Mouse (Mus musculus) liver, postnatal 0 days (tissue): ENCODE measurements at regions not wholly inside any gene's neighbourhood (a gene's known extent, or its start where the extent isn't known, plus 50 kb on each side); places are given as distances from the start of the nearest gene placed in this dataset.

Experiments used
- ATAC-seq: fragments of 200-750 bp; cut with Nextera tagmentation; 2 replicates; pipeline ENCODE4 v1.8.0; 2017; ENCODE audit warnings: mild to moderate bottlenecking, moderate library complexity
- DNase-seq: peaks from one replicate; pipeline ENCODE4 v3.0.0-alpha.2; 2016
- H3K27ac ChIP-seq: fragments of 300-500 bp; sonication (generic); 2 replicates; pipeline ENCODE4 v1.5.1; 2014; ENCODE audit warnings: antibody characterized with exemption, moderate library complexity, mild to moderate bottlenecking, low read depth
- H3K27me3 ChIP-seq: fragments of 300-500 bp; sonication (generic); 2 replicates; pipeline ENCODE4 v1.6.1; 2014; ENCODE audit warnings: low read length, control low read depth, mixed read lengths; ENCODE audit not compliant: insufficient read depth
- H3K36me3 ChIP-seq: fragments of 300-500 bp; sonication (generic); replicated peaks from 2 replicates; pipeline ENCODE4 v1.6.1; 2014; ENCODE audit warnings: mild to moderate bottlenecking, control low read depth, low read length, moderate library complexity, mixed read lengths; ENCODE audit not compliant: insufficient read depth
- H3K4me1 ChIP-seq: fragments of 300-500 bp; sonication (generic); 2 replicates; pipeline ENCODE4 v1.6.1; 2014; ENCODE audit warnings: antibody characterized with exemption, mild to moderate bottlenecking, control low read depth; ENCODE audit not compliant: insufficient read depth
- H3K4me2 ChIP-seq: fragments of 300-500 bp; sonication (generic); 2 replicates; pipeline ENCODE4 v1.6.1; 2014; ENCODE audit warnings: low read depth, mild to moderate bottlenecking, low read length, moderate library complexity, mixed read lengths
- H3K4me3 ChIP-seq: fragments of 300-500 bp; sonication (generic); 2 replicates; pipeline ENCODE4 v1.5.1; 2014; ENCODE audit warnings: low read depth, low read length
- H3K9ac ChIP-seq: fragments of 300-500 bp; sonication (generic); replicated peaks from 2 replicates; pipeline ENCODE4 v1.6.1; 2014; ENCODE audit warnings: mild to moderate bottlenecking, moderate library complexity
- H3K9me3 ChIP-seq: fragments of 300-500 bp; sonication (generic); 2 replicates; pipeline ENCODE4 v1.6.1; 2016; ENCODE audit warnings: mild to moderate bottlenecking, control low read depth, low read length, mixed read lengths
- CTCF ChIP-seq: sonication (generic); IDR thresholded peaks from 2 replicates; pipeline ENCODE4 v1.5.1; 2016; ENCODE audit warnings: antibody characterized with exemption, low read depth
- EP300 ChIP-seq: IDR thresholded peaks from 2 replicates; pipeline ENCODE4 v1.6.1; 2016; ENCODE audit warnings: antibody characterized with exemption, low read depth, mild to moderate bottlenecking
- WGBS: fragments of 180-500 bp; shearing (Covaris S2); extraction: QIAGEN DNeasy Blood & Tissue Kit; methylation state at CpG from one replicate; pipeline ENCODE4 v1.1.7; 2014; ENCODE audit not compliant: insufficient replicate concordance; 5-methylcytosine and 5-hydroxymethylcytosine counted together

DNA sequence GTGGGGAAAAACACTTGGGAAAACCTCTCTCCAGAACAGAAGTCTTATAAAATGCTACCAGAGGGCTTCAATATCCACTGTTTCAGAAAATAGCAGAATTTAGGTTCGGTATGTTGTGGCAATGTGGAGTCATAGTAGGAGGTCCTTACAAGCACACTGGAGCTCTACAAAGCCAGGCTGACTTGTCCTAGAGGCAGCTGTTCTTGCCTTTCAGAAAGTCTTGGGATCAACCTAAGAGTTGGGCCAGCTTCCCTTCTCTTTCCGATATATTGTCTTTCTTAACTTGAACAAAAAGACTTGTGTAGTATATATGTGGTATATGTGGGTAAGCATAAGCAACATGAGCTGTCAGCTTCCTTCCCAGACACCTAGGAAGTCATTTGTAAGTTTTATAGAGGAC, 251.8 kb upstream of the Nrp1 start:
- WGBS, result 88% methylated on average over 2 of the region's 2 CpGs
- ATAC-seq, result no peak
- H3K27me3 ChIP-seq, result no peaks in the 10 kb centered on the region
- no peak overlapping the region for H3K4me3 ChIP-seq
- no peaks in the 10 kb centered on the region for H3K9me3 ChIP-seq
- no peak overlapping the region for H3K4me2 ChIP-seq
- TF ChIP-seq CTCF (no peak), EP300 (no peak)
- H3K9ac ChIP-seq, result no peak overlapping the region
- no peak for DNase-seq
- H3K36me3 ChIP-seq, result no peaks in the 10 kb centered on the region
- H3K4me1 ChIP-seq, result peaks cover 3% of the 10 kb centered on the region
- H3K27ac ChIP-seq, result no peak overlapping the region

DNA sequence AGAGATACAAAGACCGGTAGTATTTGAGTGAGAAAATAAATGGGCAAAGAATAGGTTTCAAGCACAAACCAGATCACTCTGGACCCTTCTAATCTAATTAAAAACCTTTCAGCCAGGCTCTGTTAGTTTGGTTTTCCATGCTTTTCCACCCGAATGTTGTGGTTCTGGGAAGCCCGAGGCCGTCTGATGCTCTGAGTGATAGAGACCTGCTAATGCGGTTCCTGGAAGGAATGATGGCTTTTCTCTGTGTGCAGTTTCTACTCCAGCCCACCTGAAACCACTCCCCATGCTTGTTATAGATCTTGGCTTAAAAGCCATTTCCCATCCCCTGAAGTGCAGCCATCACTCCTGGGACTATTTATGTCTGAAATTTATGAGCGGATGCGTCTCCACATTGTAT, 251.4 kb upstream of the Nrp1 start:
- H3K27ac ChIP-seq, result no peak overlapping the region
- whole genome bisulfite sequencing, result 85% methylated on average over 7 of the region's 7 CpGs
- H3K9me3 ChIP-seq, result no peaks in the 10 kb centered on the region
- no peak for ATAC-seq
- no peak for TF ChIP-seq EP300
- no peak for TF ChIP-seq CTCF
- no peak for DNase-seq
- H3K36me3 ChIP-seq, result no peaks in the 10 kb centered on the region
- H3K4me1 ChIP-seq, result peaks cover 3% of the 10 kb centered on the region
- H3K4me2 ChIP-seq, result no peak overlapping the region
- no peaks in the 10 kb centered on the region for H3K27me3 ChIP-seq
- H3K4me3 ChIP-seq, result no peak overlapping the region
- no peak overlapping the region for H3K9ac ChIP-seq

DNA sequence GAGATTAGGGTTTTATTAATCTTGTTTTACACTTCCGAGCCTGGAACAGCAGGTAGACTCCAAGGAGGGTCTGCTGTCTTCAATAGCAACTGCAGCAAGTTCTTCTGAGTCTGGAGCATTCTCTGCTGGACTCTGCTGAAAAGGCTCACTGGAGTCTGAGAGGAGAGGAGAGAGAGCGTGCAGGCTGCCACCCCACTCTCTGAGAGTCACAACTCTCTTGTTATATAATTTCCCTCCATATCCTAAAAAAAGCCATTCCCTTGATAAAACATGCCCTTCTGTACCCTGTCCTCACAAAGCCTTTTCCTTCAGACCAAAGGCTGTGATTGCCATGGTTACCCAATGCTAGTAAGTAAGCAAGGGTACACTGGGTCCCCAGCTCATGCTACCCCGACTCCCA, 249.4 kb upstream of the Nrp1 start:
- no peak overlapping the region for H3K27ac ChIP-seq
- H3K27me3 ChIP-seq, result no peaks in the 10 kb centered on the region
- H3K9me3 ChIP-seq, result no peaks in the 10 kb centered on the region
- 75% methylated on average over 3 of the region's 3 CpGs for WGBS
- ATAC-seq (no peak), DNase-seq (no peak)
- H3K9ac ChIP-seq, result no peak overlapping the region
- no peak overlapping the region for H3K4me3 ChIP-seq
- no peak overlapping the region for H3K4me2 ChIP-seq
- H3K36me3 ChIP-seq, result no peaks in the 10 kb centered on the region
- no peak for TF ChIP-seq EP300
- no peak for TF ChIP-seq CTCF
- H3K4me1 ChIP-seq, result peaks cover 3% of the 10 kb centered on the region

DNA sequence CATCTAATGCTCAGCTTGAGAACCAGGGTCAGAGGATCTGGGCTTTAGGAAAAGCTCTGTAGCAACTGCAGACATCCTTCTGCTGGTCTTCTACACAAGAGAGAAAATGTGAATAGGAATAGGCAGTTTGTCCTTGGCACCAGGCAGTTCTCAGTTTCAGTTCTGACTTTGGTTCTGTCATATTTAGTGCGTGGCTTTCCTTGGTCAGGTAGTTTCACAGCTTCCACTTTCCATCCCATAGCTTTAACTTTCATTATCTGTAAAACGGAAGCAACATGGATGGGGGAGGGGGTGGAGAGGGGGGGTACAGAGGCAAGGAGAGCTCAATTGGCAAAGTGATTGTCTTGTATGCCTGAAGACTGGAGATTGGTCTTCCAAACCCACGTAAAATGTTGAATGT, 247.3 kb upstream of the Nrp1 start:
- DNase-seq (no peak), ATAC-seq (no peak)
- no peaks in the 10 kb centered on the region for H3K36me3 ChIP-seq
- no peak overlapping the region for H3K4me2 ChIP-seq
- H3K4me3 ChIP-seq, result no peak overlapping the region
- H3K27ac ChIP-seq, result no peak overlapping the region
- TF ChIP-seq CTCF, result no peak
- no peak for TF ChIP-seq EP300
- no peaks in the 10 kb centered on the region for H3K9me3 ChIP-seq
- H3K27me3 ChIP-seq, result no peaks in the 10 kb centered on the region
- no peak overlapping the region for H3K9ac ChIP-seq
- H3K4me1 ChIP-seq, result peaks cover 3% of the 10 kb centered on the region
- 48% methylated on average over 3 of the region's 3 CpGs for WGBS

DNA sequence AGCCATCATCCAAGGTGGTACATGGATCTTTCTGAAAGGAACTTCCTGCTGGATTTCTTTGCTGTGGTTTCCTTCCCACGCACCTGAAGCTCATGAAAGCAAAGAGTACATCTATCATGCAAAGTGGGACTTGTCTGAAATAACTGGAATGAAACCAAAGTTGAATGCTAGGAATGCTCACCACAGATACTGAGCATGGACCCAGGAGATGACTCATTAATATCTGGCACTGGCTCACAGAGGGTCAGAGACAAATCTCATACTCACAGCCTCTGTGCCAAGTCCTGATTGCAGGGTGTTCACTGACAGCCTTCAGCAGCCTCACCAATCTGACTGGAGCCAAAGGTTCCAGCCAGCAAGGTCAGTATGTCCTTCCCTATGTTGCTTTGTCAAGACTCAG, 245.3 kb upstream of the Nrp1 start:
- Histone ChIP-seq H3K9me3 (no peaks in the 10 kb centered on the region), H3K27me3 (no peaks in the 10 kb centered on the region), H3K9ac (no peak overlapping the region), H3K27ac (no peak overlapping the region), H3K4me2 (no peak overlapping the region), H3K4me1 (peaks cover 3% of the 10 kb centered on the region), H3K36me3 (no peaks in the 10 kb centered on the region), H3K4me3 (no peak overlapping the region)
- no peak for ATAC-seq
- TF ChIP-seq CTCF, result no peak
- no peak for DNase-seq
- 67% methylated on average over 1 of the region's 1 CpGs for WGBS

DNA sequence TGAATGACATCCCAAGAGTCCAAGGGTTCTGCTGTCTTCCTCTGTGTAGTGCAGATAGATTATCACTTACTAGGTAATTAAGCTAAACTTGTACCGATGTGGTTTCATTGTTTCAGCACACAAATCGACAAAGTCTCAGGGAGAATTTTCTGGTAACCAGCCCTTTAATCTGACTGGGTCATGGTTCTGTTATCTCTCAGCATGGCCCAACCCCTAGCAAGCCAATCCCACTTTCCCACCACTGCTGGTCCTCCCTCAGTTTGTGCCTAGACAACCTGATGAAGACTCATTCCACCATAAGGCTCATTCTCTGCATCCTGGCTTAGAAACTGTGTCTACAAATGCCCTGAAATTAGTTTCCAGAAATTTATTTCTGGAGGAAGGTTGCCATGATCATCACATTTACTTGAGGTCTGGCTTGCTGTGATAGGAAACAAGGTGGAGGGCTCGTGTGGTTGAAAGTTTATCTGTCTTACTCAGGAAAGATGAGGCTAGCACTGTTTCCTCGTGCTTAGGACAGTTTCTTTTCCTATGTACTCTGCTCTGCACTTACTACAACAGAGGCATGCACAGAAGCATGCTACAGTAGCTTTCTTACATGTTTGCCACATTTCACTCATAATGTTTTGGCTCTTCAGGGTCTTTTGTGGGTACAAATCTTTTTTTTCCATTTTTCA, 217.0 kb upstream of the Nrp1 start:
- DNase-seq (no peak), ATAC-seq (no peak)
- H3K9me3 ChIP-seq, result no peaks in the 10 kb centered on the region
- H3K27me3 ChIP-seq, result no peaks in the 10 kb centered on the region
- H3K27ac ChIP-seq, result no peak overlapping the region
- H3K4me2 ChIP-seq, result no peak overlapping the region
- H3K4me1 ChIP-seq, result no peaks in the 10 kb centered on the region
- no peaks in the 10 kb centered on the region for H3K36me3 ChIP-seq
- TF ChIP-seq CTCF, result no peak
- H3K9ac ChIP-seq, result no peak overlapping the region
- WGBS, result 50% methylated on average over 4 of the region's 4 CpGs
- no peak overlapping the region for H3K4me3 ChIP-seq
